Mouse (Mus musculus) forebrain, embryonic 14.5 days (tissue): ENCODE results near the gene 4930558C23Rik. TPM values are rescaled to one million over a fixed set of nuclear protein-coding genes. Genes with fewer than 3 reads are reported as not detected.
"Not testable (repeated sequence)": the region's sequence is repeated elsewhere in the genome, so short reads cannot be mapped to it uniquely, and the experiment has no call there.

Experiments used
- ATAC-seq: fragments of 200-750 bp; cut with Nextera tagmentation; 2 replicates; pipeline ENCODE4 v1.8.0; 2017; ENCODE audit warnings: mild to moderate bottlenecking, moderate library complexity
- DNase-seq: peaks from one replicate; pipeline ENCODE4 v3.0.0-alpha.2; 2015; ENCODE audit warnings: low spot score
- H3K27ac ChIP-seq: fragments of 300-500 bp; sonication (generic); 2 replicates; pipeline ENCODE4 v1.5.1; 2014; ENCODE audit warnings: low read depth, mild to moderate bottlenecking, control low read depth, low read length, moderate library complexity
- H3K27me3 ChIP-seq: fragments of 300-500 bp; sonication (generic); replicated peaks from 2 replicates; pipeline ENCODE4 v1.6.1; 2014; ENCODE audit warnings: low read length, control low read depth, mixed read lengths; ENCODE audit not compliant: control insufficient read depth, insufficient read depth
- H3K36me3 ChIP-seq: fragments of 300-500 bp; sonication (generic); 2 replicates; pipeline ENCODE4 v1.6.1; 2014; ENCODE audit warnings: low read length, control low read depth; ENCODE audit not compliant: control insufficient read depth, insufficient read depth
- H3K4me1 ChIP-seq: fragments of 300-500 bp; sonication (generic); 2 replicates; pipeline ENCODE4 v1.6.1; 2014; ENCODE audit warnings: antibody characterized with exemption, low read length, control low read depth; ENCODE audit not compliant: control insufficient read depth, insufficient read depth
- H3K4me2 ChIP-seq: fragments of 300-500 bp; sonication (generic); 2 replicates; pipeline ENCODE4 v1.6.1; 2014; ENCODE audit warnings: mild to moderate bottlenecking, control low read depth, low read length
- H3K4me3 ChIP-seq: fragments of 300-500 bp; sonication (generic); 2 replicates; pipeline ENCODE4 v1.5.1; 2014; ENCODE audit warnings: low read depth, low read length, control low read depth
- H3K9ac ChIP-seq: fragments of 300-500 bp; sonication (generic); 2 replicates; pipeline ENCODE4 v1.6.1; 2014; ENCODE audit warnings: mild to moderate bottlenecking, low read length, control low read depth, moderate library complexity
- H3K9me3 ChIP-seq: fragments of 300-500 bp; sonication (generic); replicated peaks from 2 replicates; pipeline ENCODE4 v1.6.1; 2016; ENCODE audit warnings: low read length, control low read depth, mixed read lengths; ENCODE audit not compliant: control insufficient read depth
- WGBS: fragments of 180-500 bp; shearing (Covaris S2); extraction: QIAGEN DNeasy Blood & Tissue Kit; methylation state at CpG from one replicate; pipeline ENCODE4 v1.1.7; 2014; 5-methylcytosine and 5-hydroxymethylcytosine counted together
- polyA plus RNA-seq: library from polyadenylated mRNA; unstranded; fragments of >200 nt; fragmentation: Nextera tagmentation; extraction: Ambion mirVana; gene quantifications from 2 replicates; pipeline ENCODE4 v1.2.1, GENCODE M21; 2014

The 4930558C23Rik gene
- polyA plus RNA-seq, 1 experiment from 2014 or later, result not detected

DNA sequence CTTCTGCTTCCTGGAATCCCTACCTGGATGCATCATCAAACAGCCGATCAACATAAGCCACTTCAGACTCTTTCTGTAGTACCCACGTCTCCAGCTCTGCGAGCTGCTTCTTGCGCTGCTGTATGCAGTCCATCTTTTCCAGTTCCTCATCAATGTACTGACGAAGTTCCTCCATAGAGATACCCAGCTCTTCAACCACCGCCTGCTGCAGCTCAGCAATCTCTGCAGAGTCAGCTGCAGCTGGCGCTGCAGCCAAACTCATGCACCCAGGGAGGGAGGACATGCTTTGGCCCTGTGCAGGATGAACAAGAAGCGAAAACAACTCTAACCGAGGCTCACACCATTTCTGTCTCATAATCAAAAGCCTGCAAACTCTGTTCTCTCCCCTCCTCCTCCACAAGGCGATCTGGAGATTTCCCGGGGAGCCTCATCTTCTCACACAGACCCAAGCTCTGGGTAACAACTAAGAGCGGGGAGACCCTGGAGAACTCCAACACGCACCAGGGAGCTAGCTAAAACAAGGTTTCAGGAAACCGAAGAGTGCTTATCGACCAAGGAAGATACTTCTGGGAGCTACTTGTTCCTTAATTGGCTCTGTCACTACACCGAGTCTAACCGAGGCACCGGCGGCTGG lies 46.6 kb downstream of the 4930558C23Rik start:
- ATAC-seq, H3K9ac ChIP-seq, DNase-seq, H3K9me3 ChIP-seq, H3K27me3 ChIP-seq, H3K4me1 ChIP-seq, H3K27ac ChIP-seq: not testable (repeated sequence)
- WGBS, result 39% methylated on average over 8 of the region's 19 CpGs
- peak overlapping the region; percentile 43 for H3K4me3 ChIP-seq
- peaks cover 25% of the 10 kb centered on the region for H3K36me3 ChIP-seq
- peak overlapping the region; percentile 48 for H3K4me2 ChIP-seq

DNA sequence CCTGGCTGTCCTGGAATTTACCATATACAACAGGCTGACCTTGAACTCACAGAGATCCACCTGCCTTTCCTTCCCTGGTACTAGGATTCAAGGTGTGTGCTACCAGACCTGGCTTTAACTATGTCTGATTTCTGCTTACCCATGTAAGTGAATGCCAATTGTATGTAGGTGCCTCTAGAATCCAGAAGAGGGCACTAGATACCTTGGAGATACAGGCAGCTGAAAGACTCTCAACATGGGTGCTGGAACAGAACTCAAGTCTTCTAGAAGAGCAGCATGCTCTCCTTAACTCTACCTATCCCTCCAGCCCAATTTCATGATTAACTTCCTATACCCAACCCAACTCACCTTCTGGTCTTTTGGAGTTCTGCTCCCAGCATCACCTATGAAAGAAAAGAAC lies 53.1 kb downstream of the 4930558C23Rik start:
- Histone ChIP-seq H3K9ac (no peak overlapping the region), H3K27ac (no peak overlapping the region), H3K27me3 (no peaks in the 10 kb centered on the region), H3K4me3 (no peak overlapping the region), H3K36me3 (peaks cover 81% of the 10 kb centered on the region), H3K9me3 (no peaks in the 10 kb centered on the region), H3K4me2 (no peak overlapping the region), H3K4me1 (no peaks in the 10 kb centered on the region)
- no peak for ATAC-seq
- DNase-seq, result peak; percentile 64

DNA sequence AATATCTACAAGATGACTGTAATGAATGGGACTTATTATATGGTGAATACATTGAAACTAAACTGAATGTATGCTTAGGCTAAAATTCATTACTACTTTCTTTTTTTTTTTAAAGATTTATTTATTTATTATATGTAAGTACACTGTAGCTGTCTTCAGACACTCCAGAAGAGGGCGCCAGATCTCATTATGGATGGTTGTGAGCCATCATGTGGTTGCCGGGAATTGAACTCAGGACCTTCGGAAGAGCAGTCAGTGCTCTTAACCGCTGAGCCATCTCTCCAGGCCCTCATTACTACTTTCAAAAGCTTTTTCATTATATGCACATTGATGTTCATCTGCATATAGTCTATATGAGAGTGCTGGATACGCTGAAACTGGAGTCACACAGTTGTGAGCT lies 54.3 kb downstream of the 4930558C23Rik start:
- H3K4me1 ChIP-seq, H3K9ac ChIP-seq, H3K9me3 ChIP-seq, H3K4me3 ChIP-seq, H3K27ac ChIP-seq, ATAC-seq, H3K4me2 ChIP-seq, DNase-seq, H3K27me3 ChIP-seq: not testable (repeated sequence)
- H3K36me3 ChIP-seq, result peaks cover 82% of the 10 kb centered on the region
- WGBS, result 95% methylated on average over 4 of the region's 5 CpGs

DNA sequence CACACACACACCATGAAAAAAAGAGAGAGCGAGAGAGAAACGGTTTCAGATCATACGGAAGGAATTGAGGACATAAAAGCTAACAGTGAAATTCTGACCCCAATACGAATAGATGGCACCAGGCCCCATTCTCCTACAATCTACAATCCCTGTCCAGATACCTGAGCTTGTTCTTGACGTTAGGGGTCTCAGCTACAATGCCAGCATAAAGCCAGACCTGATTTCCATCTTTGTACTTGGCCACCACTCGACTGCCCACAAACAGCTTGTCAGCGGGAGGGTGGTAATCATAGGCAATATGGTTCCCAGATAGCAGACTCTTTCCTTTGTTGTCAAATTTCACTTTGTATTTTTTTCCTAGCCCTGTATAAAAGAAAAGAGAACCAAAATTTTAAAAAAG lies 56.2 kb downstream of the 4930558C23Rik start:
- ATAC-seq, result no peak
- no peak for DNase-seq
- H3K9me3 ChIP-seq, result no peaks in the 10 kb centered on the region
- no peak overlapping the region for H3K4me3 ChIP-seq
- H3K4me1 ChIP-seq, result no peaks in the 10 kb centered on the region
- peaks cover 84% of the 10 kb centered on the region for H3K36me3 ChIP-seq
- WGBS, result 91% methylated on average over 7 of the region's 7 CpGs
- no peak overlapping the region for H3K9ac ChIP-seq
- H3K27ac ChIP-seq, result no peak overlapping the region
- H3K4me2 ChIP-seq, result no peak overlapping the region
- no peaks in the 10 kb centered on the region for H3K27me3 ChIP-seq

DNA sequence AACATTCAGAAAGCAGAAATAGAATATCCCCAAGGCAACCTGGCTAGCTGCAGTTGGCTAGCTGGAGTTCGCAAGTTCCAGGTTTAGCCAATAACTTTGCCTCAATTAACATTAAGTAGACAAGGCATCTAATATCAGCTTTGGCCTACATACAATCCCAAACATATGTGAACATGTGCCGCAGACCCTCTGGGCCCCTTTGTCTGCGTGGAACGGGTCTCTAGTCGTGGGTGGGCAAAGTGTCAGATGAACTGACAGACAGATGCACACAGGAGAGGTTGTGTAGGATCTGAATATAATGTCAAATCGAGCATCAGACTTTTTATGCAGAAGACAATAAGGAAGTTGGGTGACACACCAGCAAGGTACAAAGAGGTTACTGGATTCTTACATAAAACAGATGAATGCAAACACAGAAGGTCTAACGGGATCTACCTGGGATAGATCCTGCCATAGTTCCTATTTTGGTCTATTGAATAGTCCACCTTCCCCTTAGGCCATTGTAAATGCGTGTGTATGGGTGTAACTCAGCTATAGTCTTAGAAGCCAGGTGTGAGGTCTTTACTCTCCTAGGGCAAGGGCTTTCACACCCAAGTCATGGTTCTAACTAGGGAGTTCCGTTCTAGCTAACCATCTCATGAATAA lies 59.2 kb downstream of the 4930558C23Rik start:
- not testable (repeated sequence) for ATAC-seq, H3K4me3 ChIP-seq, H3K9ac ChIP-seq, H3K9me3 ChIP-seq, H3K4me2 ChIP-seq, DNase-seq, H3K27ac ChIP-seq, H3K27me3 ChIP-seq, H3K4me1 ChIP-seq
- H3K36me3 ChIP-seq, result peaks cover 92% of the 10 kb centered on the region
- 89% methylated on average over 9 of the region's 9 CpGs for WGBS

DNA sequence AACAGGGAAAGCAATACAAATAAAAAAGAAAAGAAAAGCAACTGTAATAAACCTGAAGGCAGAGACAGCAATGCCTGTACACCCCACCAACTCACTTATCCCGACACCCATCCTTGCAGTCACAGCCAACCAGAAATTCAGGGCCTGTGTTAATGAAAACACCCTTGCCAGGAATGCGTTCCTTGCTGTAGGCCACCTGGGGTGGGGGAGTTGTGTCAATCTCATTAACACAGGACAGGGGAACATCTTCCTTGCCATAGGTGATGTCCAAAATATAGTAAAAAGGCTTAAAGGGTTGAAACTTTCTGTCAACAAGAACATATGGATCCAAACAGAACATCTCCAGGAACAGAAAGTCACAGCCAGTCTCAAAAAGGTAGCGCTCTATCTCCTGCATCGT lies 64.4 kb downstream of the 4930558C23Rik start:
- no peak for ATAC-seq
- 94% methylated on average over 4 of the region's 4 CpGs for WGBS

DNA sequence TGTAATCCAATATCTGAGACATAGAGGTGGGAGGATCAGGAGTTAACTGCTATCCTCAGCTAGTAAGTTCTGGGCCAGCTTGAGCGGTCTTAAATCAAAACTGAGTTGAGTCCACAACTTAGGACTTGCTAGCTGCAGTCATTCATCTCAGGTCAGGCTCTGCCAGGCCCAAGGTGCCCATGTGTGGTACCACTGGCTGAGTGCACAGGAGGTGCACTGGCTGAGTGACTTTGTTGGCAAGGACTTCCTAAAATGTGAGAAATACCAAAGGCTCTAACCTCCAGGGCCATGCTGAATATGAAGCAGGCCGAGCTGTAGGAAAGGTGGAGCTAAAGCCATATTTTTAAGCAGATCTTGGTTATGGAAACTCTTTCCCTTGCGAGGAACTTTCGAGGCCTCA lies 65.3 kb downstream of the 4930558C23Rik start:
- H3K36me3 ChIP-seq, result peaks cover 99% of the 10 kb centered on the region

More for the DNA sequence above, 64.4 kb downstream of the 4930558C23Rik start:
- H3K27me3 ChIP-seq, result no peaks in the 10 kb centered on the region
- no peak overlapping the region for H3K27ac ChIP-seq
- H3K9ac ChIP-seq, result no peak overlapping the region
- H3K9me3 ChIP-seq, result no peaks in the 10 kb centered on the region
- H3K36me3 ChIP-seq, result peaks cover 99% of the 10 kb centered on the region
- H3K4me2 ChIP-seq, result no peak overlapping the region
- no peaks in the 10 kb centered on the region for H3K4me1 ChIP-seq
- DNase-seq, result no peak
- no peak overlapping the region for H3K4me3 ChIP-seq

More for the DNA sequence above, 65.3 kb downstream of the 4930558C23Rik start:
- Histone ChIP-seq H3K27me3 (no peaks in the 10 kb centered on the region), H3K4me3 (no peak overlapping the region), H3K27ac (no peak overlapping the region), H3K9me3 (no peaks in the 10 kb centered on the region), H3K9ac (no peak overlapping the region), H3K4me2 (no peak overlapping the region), H3K4me1 (no peaks in the 10 kb centered on the region)
- ATAC-seq (no peak), DNase-seq (no peak)
- WGBS, result 96% methylated on average over 4 of the region's 4 CpGs

Other genes starting within 250 kb of the 4930558C23Rik start
- 22.8 and 25.2 TPM in 2 replicates for gene Sema6c, start 242.4 kb downstream of the 4930558C23Rik start, polyA plus RNA-seq
- 4.0 and 4.3 TPM in 2 replicates for gene Gabpb2, start 184.9 kb downstream of the 4930558C23Rik start, polyA plus RNA-seq
- gene Cdc42se1, start 174.1 kb downstream of the 4930558C23Rik start, polyA plus RNA-seq, result 99.4 and 99.7 TPM in 2 replicates
- gene Mllt11, start 170.7 kb downstream of the 4930558C23Rik start, polyA plus RNA-seq, result 444 and 548 TPM in 2 replicates
- gene Gm128, start 161.2 kb downstream of the 4930558C23Rik start, polyA plus RNA-seq, result 0.17 TPM in 1 of 2 replicates, not detected in the other
- gene Bnipl, start 151.6 kb downstream of the 4930558C23Rik start, polyA plus RNA-seq, result not detected in 2 replicates
- gene Mindy1, start 121.5 kb downstream of the 4930558C23Rik start, polyA plus RNA-seq, result 48.6 and 50.7 TPM in 2 replicates
- 40.7 and 42.7 TPM in 2 replicates for gene Prune1, start 120.8 kb downstream of the 4930558C23Rik start, polyA plus RNA-seq
- 0.27 and 0.64 TPM in 2 replicates for gene Anxa9, start 95.7 kb downstream of the 4930558C23Rik start, polyA plus RNA-seq
- gene Cers2, start 88.0 kb downstream of the 4930558C23Rik start, polyA plus RNA-seq, result 75.8 and 91.8 TPM in 2 replicates
- gene Setdb1, start 45.6 kb downstream of the 4930558C23Rik start, polyA plus RNA-seq, result 42.2 and 48.9 TPM in 2 replicates
- gene Arnt, start 31.5 kb upstream of the 4930558C23Rik start, polyA plus RNA-seq, result 9.0 and 12.5 TPM in 2 replicates
- gene Ctsk, start 96.4 kb upstream of the 4930558C23Rik start, polyA plus RNA-seq, result 7.4 and 7.5 TPM in 2 replicates
- gene Ctss, start 123.9 kb upstream of the 4930558C23Rik start, polyA plus RNA-seq, result 14.4 and 14.8 TPM in 2 replicates
- gene Hormad1, start 156.8 kb upstream of the 4930558C23Rik start, polyA plus RNA-seq, result not detected in 2 replicates
- gene Golph3l, start 186.1 kb upstream of the 4930558C23Rik start, polyA plus RNA-seq, result 40.7 and 43.5 TPM in 2 replicates
- gene Ensa, start 222.2 kb upstream of the 4930558C23Rik start, polyA plus RNA-seq, result 97.2 and 106 TPM in 2 replicates